In genomic region chr14:38700972-38701371, GRCm38 (mm10) we compare ENCODE assay signal across 15 mouse cellular contexts.
"Had no signal": no experiment of that assay in that cellular context is flagged by ENCODE, and none has a peak within 500 bp of the region (broad histone marks: within the 10 kb centered on the region; RNA-seq: fewer than 3 reads in every experiment).

No protein-coding gene starts in this region.

- H3K27ac ChIP-seq: neural tube, embryonic 15.5 days; stomach, embryonic 15.5 days; stomach, postnatal 0 days had no signal

- H3K9ac ChIP-seq: neural tube, embryonic 15.5 days; stomach, embryonic 15.5 days had no signal

- DNase-seq: retina, postnatal 1 day; right cerebral cortex, adult 18-20 months; right cerebral cortex, postnatal 14 days; right cerebral cortex, postnatal 25 days; right cerebral cortex, postnatal 4 days; spleen, adult 18-20 months; thymus, adult 18-20 months; thymus, adult 2 months; thymus, postnatal 14 days; thymus, postnatal 25 days; thymus, postnatal 36 days; thymus, postnatal 4 days had no signal

- H3K36me3 ChIP-seq: neural tube, embryonic 15.5 days; stomach, embryonic 15.5 days had no signal

- H3K4me2 ChIP-seq: neural tube, embryonic 15.5 days; stomach, embryonic 15.5 days had no signal

- H3K9me3 ChIP-seq: neural tube, embryonic 15.5 days; stomach, embryonic 15.5 days had no signal

- H3K4me3 ChIP-seq: neural tube, embryonic 15.5 days; stomach, embryonic 15.5 days had no signal

- H3K4me1 ChIP-seq: neural tube, embryonic 15.5 days; stomach, embryonic 15.5 days had no signal

- H3K27me3 ChIP-seq: neural tube, embryonic 15.5 days; stomach, embryonic 15.5 days had no signal
